Mouse (Mus musculus) midbrain, postnatal 0 days (tissue): Measurements from ENCODE around the gene Rnf144a. TPM values are rescaled to one million over a fixed set of nuclear protein-coding genes. Genes with fewer than 3 reads are reported as not detected.

ENCODE experiments used
- ATAC-seq: fragments of 200-750 bp; cut with Nextera tagmentation; 2 replicates; pipeline ENCODE4 v1.8.0; 2017; ENCODE audit warnings: moderate number of reproducible peaks, mild to moderate bottlenecking, moderate TSS enrichment, moderate library complexity; ENCODE audit not compliant: low FRiP score
- DNase-seq: peaks from one replicate; pipeline ENCODE4 v3.0.0-alpha.2; 2015; ENCODE audit warnings: low spot score
- H3K27ac ChIP-seq: fragments of 300-500 bp; sonication (generic); 2 replicates; pipeline ENCODE4 v1.5.1; 2014; ENCODE audit warnings: low read depth, mild to moderate bottlenecking, low read length, mixed read lengths
- H3K27me3 ChIP-seq: fragments of 300-500 bp; sonication (generic); 2 replicates; pipeline ENCODE4 v1.6.1; 2014; ENCODE audit warnings: low read length, control low read depth, mixed read lengths; ENCODE audit not compliant: insufficient read depth
- H3K36me3 ChIP-seq: fragments of 300-500 bp; sonication (generic); 2 replicates; pipeline ENCODE4 v1.6.1; 2014; ENCODE audit warnings: low read length, control low read depth, mixed read lengths; ENCODE audit not compliant: insufficient read depth
- H3K4me1 ChIP-seq: fragments of 300-500 bp; sonication (generic); 2 replicates; pipeline ENCODE4 v1.6.1; 2014; ENCODE audit warnings: mild to moderate bottlenecking, control low read depth, antibody characterized with exemption, low read length, mixed read lengths; ENCODE audit not compliant: insufficient read depth
- H3K4me2 ChIP-seq: fragments of 300-500 bp; sonication (generic); 2 replicates; pipeline ENCODE4 v1.6.1; 2014; ENCODE audit warnings: low read depth, mild to moderate bottlenecking, low read length, mixed read lengths; ENCODE audit not compliant: poor library complexity, severe bottlenecking
- H3K4me3 ChIP-seq: fragments of 300-500 bp; sonication (generic); 2 replicates; pipeline ENCODE4 v1.5.1; 2014; ENCODE audit warnings: low read depth, mild to moderate bottlenecking, low read length, moderate library complexity
- H3K9ac ChIP-seq: fragments of 300-500 bp; sonication (generic); replicated peaks from 2 replicates; pipeline ENCODE4 v1.6.1; 2014; ENCODE audit warnings: mild to moderate bottlenecking, low read length, moderate library complexity, mixed read lengths; ENCODE audit not compliant: poor library complexity, severe bottlenecking
- H3K9me3 ChIP-seq: fragments of 300-500 bp; sonication (generic); 2 replicates; pipeline ENCODE4 v1.6.1; 2016; ENCODE audit warnings: low read length, control low read depth
- CTCF ChIP-seq: IDR thresholded peaks from 2 replicates; pipeline ENCODE4 v1.5.1; 2016; ENCODE audit warnings: antibody characterized with exemption, mild to moderate bottlenecking
- WGBS: fragments of 180-500 bp; shearing (Covaris S2); extraction: QIAGEN DNeasy Blood & Tissue Kit; methylation state at CpG from one replicate; pipeline ENCODE4 v1.1.7; 2014; 5-methylcytosine and 5-hydroxymethylcytosine counted together
- polyA plus RNA-seq: library from polyadenylated mRNA; unstranded; fragments of >200 nt; fragmentation: Nextera tagmentation; extraction: Ambion mirVana; gene quantifications from 2 replicates; pipeline ENCODE4 v1.2.1, GENCODE M21; 2015
- total RNA-seq: library from RNA; depleted of rRNA; stranded (reverse); fragments of >200 nt; gene quantifications from 2 replicates; pipeline ENCODE4 v1.2.3, GENCODE M21; 2014

The Rnf144a gene
- total and polyA plus RNA-seq, 2 experiments from 2014 or later: 22.0 to 32.0 TPM

DNA sequence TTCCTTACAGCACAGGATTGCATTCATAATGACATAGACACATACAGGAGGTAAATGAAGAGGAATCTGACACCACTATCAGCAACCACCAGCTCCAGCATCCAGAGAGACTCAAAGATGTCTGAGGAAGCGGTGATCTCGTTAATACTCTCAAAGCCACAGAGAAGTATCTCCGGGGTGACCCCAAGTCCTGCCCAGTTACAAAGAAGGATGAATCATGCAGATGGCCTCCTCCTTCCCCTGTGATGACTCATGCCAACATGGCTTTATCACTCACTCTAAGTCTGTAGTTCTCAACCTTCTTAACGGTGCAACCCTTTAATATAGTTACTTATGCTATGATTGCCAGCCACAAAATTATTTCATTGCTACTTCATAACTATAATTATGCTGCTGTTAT, 74.4 kb downstream of the Rnf144a start:
- Histone ChIP-seq H3K36me3 (0 out of 2 replicates have a peak, but pooled peaks cover 6% of the 10 kb centered on the region), H3K9ac (no peak overlapping the region), H3K4me2 (no peak overlapping the region), H3K27ac (no peak overlapping the region), H3K27me3 (no peaks in the 10 kb centered on the region), H3K4me3 (no peak overlapping the region), H3K9me3 (no peaks in the 10 kb centered on the region), H3K4me1 (no peaks in the 10 kb centered on the region)
- no peak for ATAC-seq
- no peak for DNase-seq
- TF ChIP-seq CTCF: no peak
- WGBS: 90% methylated on average over 4 of the region's 4 CpGs

GRCm38 (mm10) chr12:26339886-26340285, 75.2 kb downstream of the Rnf144a start:
- Histone ChIP-seq H3K4me2 (no peak overlapping the region), H3K36me3 (0 out of 2 replicates have a peak, but pooled peaks cover 6% of the 10 kb centered on the region), H3K9ac (no peak overlapping the region), H3K9me3 (no peaks in the 10 kb centered on the region), H3K4me3 (no peak overlapping the region), H3K4me1 (no peaks in the 10 kb centered on the region), H3K27me3 (no peaks in the 10 kb centered on the region), H3K27ac (no peak overlapping the region)
- no peak for DNase-seq
- no peak for ATAC-seq
- TF ChIP-seq CTCF: no peak

DNA sequence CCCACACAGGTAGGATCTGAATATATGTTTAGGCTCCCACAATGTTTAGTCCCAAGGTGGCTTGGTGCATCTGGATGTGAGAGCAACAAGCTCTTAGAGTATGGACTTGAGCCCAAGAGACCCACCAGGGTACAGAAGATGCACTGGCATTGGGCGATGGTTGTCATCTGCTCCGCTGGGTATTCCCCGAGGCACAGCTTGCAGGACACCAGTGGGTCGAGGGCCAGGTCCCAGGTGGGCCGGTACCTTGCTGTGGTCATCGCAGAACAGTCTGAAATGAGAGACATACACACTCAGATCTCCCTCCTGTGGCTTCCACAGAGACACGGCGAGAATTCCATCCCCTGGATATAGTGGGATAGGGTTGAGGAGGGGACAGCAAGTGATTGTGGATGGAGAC, 75.9 kb downstream of the Rnf144a start:
- Histone ChIP-seq H3K4me1 (no peaks in the 10 kb centered on the region), H3K27me3 (no peaks in the 10 kb centered on the region), H3K27ac (no peak overlapping the region), H3K9me3 (no peaks in the 10 kb centered on the region), H3K4me2 (no peak overlapping the region), H3K4me3 (no peak overlapping the region), H3K9ac (no peak overlapping the region), H3K36me3 (0 out of 2 replicates have a peak, but pooled peaks cover 6% of the 10 kb centered on the region)
- no peak for DNase-seq
- ATAC-seq: no peak
- WGBS: 99% methylated on average over 8 of the region's 8 CpGs
- no peak for TF ChIP-seq CTCF

DNA sequence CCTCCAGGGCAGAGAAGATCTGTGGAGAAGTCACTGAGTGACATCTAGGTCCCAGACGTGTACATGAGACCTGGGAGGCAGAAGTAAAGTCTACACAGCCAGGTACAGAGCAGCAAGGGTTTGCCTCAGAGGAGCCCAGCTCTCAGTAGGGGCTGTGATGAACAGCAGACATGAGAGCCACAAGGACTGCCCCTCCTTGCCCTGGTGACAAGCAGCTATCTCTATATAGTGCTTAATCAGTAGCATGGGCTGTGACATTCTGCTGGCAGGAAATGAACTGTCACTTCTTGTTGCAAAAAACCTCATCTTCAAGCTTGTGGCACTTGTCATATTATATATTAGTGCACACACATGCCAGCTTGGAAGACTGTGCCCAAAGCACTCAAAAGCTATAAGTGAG, 81.4 kb downstream of the Rnf144a start:
- H3K9ac ChIP-seq: no peak overlapping the region
- peak; percentile 21; the same call in 1 of the 2 replicates for ATAC-seq
- H3K27me3 ChIP-seq: no peaks in the 10 kb centered on the region
- H3K4me3 ChIP-seq: no peak overlapping the region
- DNase-seq: no peak
- no peaks in the 10 kb centered on the region for H3K9me3 ChIP-seq
- no peaks in the 10 kb centered on the region for H3K4me1 ChIP-seq
- TF ChIP-seq CTCF: no peak
- no peak overlapping the region for H3K4me2 ChIP-seq
- 0 out of 2 replicates have a peak, but pooled peaks cover 6% of the 10 kb centered on the region for H3K36me3 ChIP-seq
- H3K27ac ChIP-seq: no peak overlapping the region
- WGBS: 84% methylated on average over 1 of the region's 1 CpGs

DNA sequence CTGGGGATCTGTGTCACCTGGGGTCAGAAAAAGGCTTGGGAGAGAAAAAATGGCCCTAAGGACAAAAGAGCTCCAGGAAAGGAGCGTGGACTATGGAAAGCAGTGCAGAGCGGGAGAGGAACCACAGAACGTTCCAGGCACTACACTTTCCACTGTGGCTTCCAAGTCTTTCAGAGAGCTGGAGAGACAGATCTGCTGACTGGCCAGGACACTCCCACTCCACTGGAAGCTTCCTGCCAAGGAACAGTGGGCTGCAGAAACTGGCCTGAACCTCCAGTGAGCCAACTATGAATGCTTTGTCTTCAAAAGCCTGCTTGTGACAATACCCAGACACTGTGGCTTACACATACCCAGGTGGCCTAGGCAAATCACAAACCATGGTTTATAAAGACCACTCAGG, 84.0 kb downstream of the Rnf144a start:
- Histone ChIP-seq H3K27me3 (no peaks in the 10 kb centered on the region), H3K27ac (no peak overlapping the region), H3K9me3 (no peaks in the 10 kb centered on the region), H3K4me3 (no peak overlapping the region), H3K4me1 (no peaks in the 10 kb centered on the region), H3K4me2 (no peak overlapping the region), H3K9ac (no peak overlapping the region), H3K36me3 (peaks cover 8% of the 10 kb centered on the region)
- 70% methylated on average over 3 of the region's 3 CpGs for WGBS
- no peak for TF ChIP-seq CTCF
- ATAC-seq (no peak), DNase-seq (peak; percentile 42)

DNA sequence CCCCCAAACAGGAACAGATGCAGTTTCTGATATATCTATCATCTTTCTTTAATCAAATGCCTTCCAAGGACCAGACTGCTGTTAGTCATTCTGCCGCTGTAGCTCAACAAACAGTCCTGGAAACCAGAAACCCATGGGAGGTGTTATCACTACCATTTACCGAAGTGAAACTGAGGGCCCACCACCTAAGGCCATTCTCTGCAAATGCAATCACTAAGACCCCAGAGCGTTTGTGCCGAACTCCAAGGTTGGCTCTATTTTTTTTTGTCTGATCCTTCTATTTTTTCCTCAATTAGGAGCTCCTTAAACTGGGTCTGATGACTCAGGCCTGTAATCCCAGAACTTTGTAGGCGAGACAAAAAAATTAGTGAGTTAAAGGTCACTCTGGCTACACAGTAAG, 85.3 kb downstream of the Rnf144a start:
- Histone ChIP-seq H3K4me1 (no peaks in the 10 kb centered on the region), H3K27ac (no peak overlapping the region)
- WGBS: 77% methylated on average over 5 of the region's 5 CpGs

More for the DNA sequence above, 85.3 kb downstream of the Rnf144a start:
- Histone ChIP-seq H3K9ac (no peak overlapping the region), H3K27me3 (no peaks in the 10 kb centered on the region), H3K4me2 (no peak overlapping the region), H3K9me3 (no peaks in the 10 kb centered on the region), H3K4me3 (no peak overlapping the region), H3K36me3 (peaks cover 12% of the 10 kb centered on the region)
- no peak for ATAC-seq
- no peak for TF ChIP-seq CTCF
- DNase-seq: no peak
